Mouse (Mus musculus): Measurements from ENCODE around the gene Ugt1a10. TPM values are rescaled to one million over a fixed set of nuclear protein-coding genes. Genes with fewer than 3 reads are reported as not detected.
"Not testable (repeated sequence)": the region's sequence is repeated elsewhere in the genome, so short reads cannot be mapped to it uniquely, and the experiment has no call there.

Gene Ugt1a10
- total RNA-seq, 2 experiments from 2014 or later, result not detected

GRCm38 (mm10) chr1:88213766-88214461 lies 158.7 kb downstream of the Ugt1a10 start:
- DNase-seq (ENCODE audit: low spot score in 2 of 2), result no peak

GRCm38 (mm10) chr1:88214462-88214952 lies 159.3 kb downstream of the Ugt1a10 start:
- no peak for DNase-seq (ENCODE audit: low spot score in 2 of 2)

- DNase-seq (ENCODE audit: low spot score in 2 of 2), result no peak
Measured at GRCm38 (mm10) chr1:88215466-88216380, 160.5 kb downstream of the Ugt1a10 start.

- DNase-seq (ENCODE audit: low spot score in 2 of 2), result no peak
Measured at GRCm38 (mm10) chr1:88216551-88216950, 161.4 kb downstream of the Ugt1a10 start.

GRCm38 (mm10) chr1:88217144-88217543 lies 162.0 kb downstream of the Ugt1a10 start:
- no peak for DNase-seq (ENCODE audit: low spot score in 2 of 2)

- DNase-seq (ENCODE audit: low spot score in 2 of 2), result no peak
Measured at GRCm38 (mm10) chr1:88217576-88217975, 162.4 kb downstream of the Ugt1a10 start.

- no peak for DNase-seq (ENCODE audit: low spot score in 2 of 2)
Measured at GRCm38 (mm10) chr1:88218051-88218450, 162.9 kb downstream of the Ugt1a10 start.

- DNase-seq (ENCODE audit: low spot score in 2 of 2), result no peak
Measured at GRCm38 (mm10) chr1:88218591-88218990, 163.4 kb downstream of the Ugt1a10 start.

- no peak for DNase-seq (ENCODE audit: low spot score in 2 of 2)
Measured at GRCm38 (mm10) chr1:88219054-88219453, 163.9 kb downstream of the Ugt1a10 start.

- no peak for DNase-seq (ENCODE audit: low spot score in 2 of 2)
Measured at GRCm38 (mm10) chr1:88220336-88220735, 165.1 kb downstream of the Ugt1a10 start.

GRCm38 (mm10) chr1:88222216-88222615 lies 167.0 kb downstream of the Ugt1a10 start:
- no peak for DNase-seq (ENCODE audit: low spot score in 2 of 2)

- not testable (repeated sequence) for DNase-seq (ENCODE audit: low spot score in 2 of 2)
Measured at GRCm38 (mm10) chr1:88223011-88223515, 167.9 kb downstream of the Ugt1a10 start.

- no peak for DNase-seq (ENCODE audit: low spot score in 2 of 2)
Measured at GRCm38 (mm10) chr1:88223591-88223990, 168.4 kb downstream of the Ugt1a10 start.

- DNase-seq (ENCODE audit: low spot score in 2 of 2), result no peak
Measured at GRCm38 (mm10) chr1:88224029-88224776, 169.0 kb downstream of the Ugt1a10 start.

- DNase-seq (ENCODE audit: low spot score in 2 of 2), result not testable (repeated sequence)
Measured at GRCm38 (mm10) chr1:88225301-88225700, 170.1 kb downstream of the Ugt1a10 start.

GRCm38 (mm10) chr1:88225741-88226140 lies 170.6 kb downstream of the Ugt1a10 start:
- no peak for DNase-seq (ENCODE audit: low spot score in 2 of 2)

GRCm38 (mm10) chr1:88226670-88227379 lies 171.6 kb downstream of the Ugt1a10 start, which contains the start of gene Mroh2a:
Mroh2a (plus strand) TSS chr1:88226986.
- no peak for DNase-seq (ENCODE audit: low spot score in 2 of 2)

- no peak for DNase-seq (ENCODE audit: low spot score in 2 of 2)
Measured at GRCm38 (mm10) chr1:88227482-88227881, 172.3 kb downstream of the Ugt1a10 start.

- DNase-seq (ENCODE audit: low spot score in 2 of 2), result no peak
Measured at GRCm38 (mm10) chr1:88228121-88228520, 172.9 kb downstream of the Ugt1a10 start.

GRCm38 (mm10) chr1:88229566-88229965 lies 174.4 kb downstream of the Ugt1a10 start:
- no peak for DNase-seq (ENCODE audit: low spot score in 2 of 2)

Data from layer of hippocampus, postnatal 14 days (tissue).